Comparison of ENCODE assay signal across 8 mouse cellular contexts in genomic region chr4:129622120-129622802, GRCm38 (mm10). TPM values are rescaled to one million over a fixed set of nuclear protein-coding genes. Genes with fewer than 3 reads are reported as not detected.
DNase-seq lines count a peak whose midpoint lies in the region; ATAC-seq lines count a peak whose summit lies in the region.

No protein-coding gene starts in this region.

- H3K4me3 ChIP-seq in kidney, embryonic 16.5 days (ENCODE audit: low read length), result no peak overlapping the region
- H3K4me3 ChIP-seq in embryonic facial prominence, embryonic 10.5 days, result peak overlapping the region; percentile 72
- H3K4me3 ChIP-seq in hindbrain, embryonic 14.5 days (replicated peaks; ENCODE audit: low read length), result peak overlapping the region; percentile 49
- H3K4me3 ChIP-seq in midbrain, embryonic 15.5 days, result peak overlapping the region; percentile 54

- H3K9me3 ChIP-seq in kidney, embryonic 16.5 days (ENCODE audit: low read length), result no peaks in the 10 kb centered on the region
- H3K9me3 ChIP-seq in embryonic facial prominence, embryonic 10.5 days, result no peaks in the 10 kb centered on the region
- no peaks in the 10 kb centered on the region for H3K9me3 ChIP-seq in hindbrain, embryonic 14.5 days (ENCODE audit: control insufficient read depth, low read length)
- H3K9me3 ChIP-seq in midbrain, embryonic 15.5 days, result no peaks in the 10 kb centered on the region

- peak overlapping the region; percentile 81 for H3K4me2 ChIP-seq in kidney, embryonic 16.5 days (replicated peaks; ENCODE audit: low read depth, low read length)
- peak overlapping the region; percentile 82 for H3K4me2 ChIP-seq in hindbrain, embryonic 14.5 days (replicated peaks)
- H3K4me2 ChIP-seq in midbrain, embryonic 15.5 days, result peak overlapping the region; percentile 82

- H3K27me3 ChIP-seq in kidney, embryonic 16.5 days (ENCODE audit: insufficient read depth, low read length), result no peaks in the 10 kb centered on the region
- H3K27me3 ChIP-seq in embryonic facial prominence, embryonic 10.5 days (replicated peaks; ENCODE audit: low read depth, poor library complexity, severe bottlenecking), result no peaks in the 10 kb centered on the region
- no peaks in the 10 kb centered on the region for H3K27me3 ChIP-seq in hindbrain, embryonic 14.5 days (ENCODE audit: control insufficient read depth, insufficient read depth, low read length)
- no peaks in the 10 kb centered on the region for H3K27me3 ChIP-seq in midbrain, embryonic 15.5 days (replicated peaks)

- peaks cover 17% of the 10 kb centered on the region for H3K36me3 ChIP-seq in kidney, embryonic 16.5 days (ENCODE audit: insufficient read depth, low read length)
- peaks cover 31% of the 10 kb centered on the region for H3K36me3 ChIP-seq in embryonic facial prominence, embryonic 10.5 days (replicated peaks)
- peaks cover 17% of the 10 kb centered on the region for H3K36me3 ChIP-seq in hindbrain, embryonic 14.5 days (replicated peaks; ENCODE audit: control insufficient read depth, insufficient read depth)
- peaks cover 8% of the 10 kb centered on the region for H3K36me3 ChIP-seq in midbrain, embryonic 15.5 days (replicated peaks)

- ATAC-seq in kidney, embryonic 16.5 days (ENCODE audit: low FRiP score, low TSS enrichment), result no peak
- ATAC-seq in hindbrain, embryonic 14.5 days (ENCODE audit: low FRiP score), result no peak
- no peak for ATAC-seq in midbrain, embryonic 15.5 days (replicated peaks)
- ATAC-seq in inflammation-experienced regulatory T-cells, adult 6 months, result no peak

- H3K4me1 ChIP-seq in kidney, embryonic 16.5 days (ENCODE audit: insufficient read depth, low read length), result peaks cover 43% of the 10 kb centered on the region
- peaks cover 55% of the 10 kb centered on the region for H3K4me1 ChIP-seq in embryonic facial prominence, embryonic 10.5 days
- H3K4me1 ChIP-seq in hindbrain, embryonic 14.5 days (replicated peaks; ENCODE audit: control insufficient read depth, insufficient read depth, low read length), result peaks cover 41% of the 10 kb centered on the region
- peaks cover 62% of the 10 kb centered on the region for H3K4me1 ChIP-seq in midbrain, embryonic 15.5 days

- WGBS in kidney, embryonic 16.5 days, result 82% methylated on average over 11 of the region's 11 CpGs
- 79% methylated on average over 11 of the region's 11 CpGs for WGBS in embryonic facial prominence, embryonic 10.5 days
- WGBS in hindbrain, embryonic 14.5 days, result 80% methylated on average over 11 of the region's 11 CpGs
- WGBS in midbrain, embryonic 15.5 days, result 73% methylated on average over 11 of the region's 11 CpGs

- H3K9ac ChIP-seq in kidney, embryonic 16.5 days (replicated peaks; ENCODE audit: low read length), result 0 out of 2 replicates have a peak overlapping the region, but pooled peaks have one; percentile 90
- H3K9ac ChIP-seq in hindbrain, embryonic 14.5 days, result peak overlapping the region; percentile 66
- peak overlapping the region; percentile 70 for H3K9ac ChIP-seq in midbrain, embryonic 15.5 days

- no peak for DNase-seq in kidney, postnatal 4 days
- no peak for DNase-seq in embryonic facial prominence, embryonic 10.5 days (ENCODE audit: low spot score)
- no peak for DNase-seq in hindbrain, embryonic 14.5 days (ENCODE audit: low spot score)
- DNase-seq in thymus, postnatal 0 days (ENCODE audit: low spot score), result no peak
- DNase-seq in lung, postnatal 25 days (ENCODE audit: low spot score), result no peak

- peak overlapping the region; percentile 70; the same call in 1 of the 2 replicates for H3K27ac ChIP-seq in kidney, embryonic 16.5 days (ENCODE audit: low read length)
- peak overlapping the region; percentile 86; the same call in 1 of the 2 replicates for H3K27ac ChIP-seq in embryonic facial prominence, embryonic 10.5 days (replicated peaks)
- H3K27ac ChIP-seq in hindbrain, embryonic 14.5 days, result peak overlapping the region; percentile 94
- peak overlapping the region; percentile 91 for H3K27ac ChIP-seq in midbrain, embryonic 15.5 days

RNA-seq across cellular contexts. Expression of gene Ccdc28b, which starts 1.5 kb away (rescaled TPM):
- 64.1 and 71.7 TPM in 2 replicates for polyA plus RNA-seq in kidney, embryonic 16.5 days (2015; fragmentation: Nextera tagmentation; extraction: Ambion mirVana)
- polyA plus RNA-seq in embryonic facial prominence, embryonic 10.5 days (2016; fragmentation: Nextera tagmentation; extraction: Ambion mirVana), result 38.6 and 44.1 TPM in 2 replicates
- 127 and 128 TPM in 2 replicates for polyA plus RNA-seq in hindbrain, embryonic 14.5 days (2014; fragmentation: Nextera tagmentation; extraction: Ambion mirVana)
- polyA plus RNA-seq in midbrain, embryonic 15.5 days (2015; fragmentation: Nextera tagmentation; extraction: Ambion mirVana), result 166 and 173 TPM in 2 replicates
- polyA plus RNA-seq in inflammation-experienced regulatory T-cells, adult 6 months (2017; shearing (Covaris generic)), result 10 to 100 TPM; 30.5 to 54.0 (median 35.4) TPM
- polyA plus RNA-seq in thymus, postnatal 0 days (2015; fragmentation: Nextera tagmentation; extraction: Ambion mirVana), result 81.7 and 87.2 TPM in 2 replicates

RNA-seq across cellular contexts. Expression of gene Iqcc, which starts 3.4 kb away (rescaled TPM):
- 34.8 and 38.2 TPM in 2 replicates for polyA plus RNA-seq in kidney, embryonic 16.5 days (2015; fragmentation: Nextera tagmentation; extraction: Ambion mirVana)
- polyA plus RNA-seq in embryonic facial prominence, embryonic 10.5 days (2016; fragmentation: Nextera tagmentation; extraction: Ambion mirVana), result 27.7 and 28.5 TPM in 2 replicates
- polyA plus RNA-seq in hindbrain, embryonic 14.5 days (2014; fragmentation: Nextera tagmentation; extraction: Ambion mirVana), result 28.5 and 31.3 TPM in 2 replicates
- 27.0 and 33.0 TPM in 2 replicates for polyA plus RNA-seq in midbrain, embryonic 15.5 days (2015; fragmentation: Nextera tagmentation; extraction: Ambion mirVana)
- 10 to 100 TPM; 45.5 to 63.3 (median 53.1) TPM for polyA plus RNA-seq in inflammation-experienced regulatory T-cells, adult 6 months (2017; shearing (Covaris generic))
- 39.5 and 40.6 TPM in 2 replicates for polyA plus RNA-seq in thymus, postnatal 0 days (2015; fragmentation: Nextera tagmentation; extraction: Ambion mirVana)

RNA-seq across cellular contexts. Expression of gene Dcdc2b, which starts 8.2 kb away (rescaled TPM):
- 2.6 and 3.2 TPM in 2 replicates for polyA plus RNA-seq in kidney, embryonic 16.5 days (2015; fragmentation: Nextera tagmentation; extraction: Ambion mirVana)
- 1.0 and 1.4 TPM in 2 replicates for polyA plus RNA-seq in embryonic facial prominence, embryonic 10.5 days (2016; fragmentation: Nextera tagmentation; extraction: Ambion mirVana)
- 2.7 and 5.4 TPM in 2 replicates for polyA plus RNA-seq in hindbrain, embryonic 14.5 days (2014; fragmentation: Nextera tagmentation; extraction: Ambion mirVana)
- polyA plus RNA-seq in midbrain, embryonic 15.5 days (2015; fragmentation: Nextera tagmentation; extraction: Ambion mirVana), result 4.2 and 4.6 TPM in 2 replicates
- polyA plus RNA-seq in inflammation-experienced regulatory T-cells, adult 6 months (2017; shearing (Covaris generic)), result 1 to 10 TPM; 2.1 to 5.3 (median 4.3) TPM
- 3.0 and 3.3 TPM in 2 replicates for polyA plus RNA-seq in thymus, postnatal 0 days (2015; fragmentation: Nextera tagmentation; extraction: Ambion mirVana)

RNA-seq across cellular contexts. Expression of gene Txlna, which starts 18.6 kb away (rescaled TPM):
- polyA plus RNA-seq in kidney, embryonic 16.5 days (2015; fragmentation: Nextera tagmentation; extraction: Ambion mirVana), result 89.5 and 94.4 TPM in 2 replicates
- 115 and 117 TPM in 2 replicates for polyA plus RNA-seq in embryonic facial prominence, embryonic 10.5 days (2016; fragmentation: Nextera tagmentation; extraction: Ambion mirVana)
- polyA plus RNA-seq in hindbrain, embryonic 14.5 days (2014; fragmentation: Nextera tagmentation; extraction: Ambion mirVana), result 48.5 and 52.9 TPM in 2 replicates
- polyA plus RNA-seq in midbrain, embryonic 15.5 days (2015; fragmentation: Nextera tagmentation; extraction: Ambion mirVana), result 52.7 and 59.2 TPM in 2 replicates
- polyA plus RNA-seq in inflammation-experienced regulatory T-cells, adult 6 months (2017; shearing (Covaris generic)), result 10 to 100 TPM; 17.1 to 26.8 (median 21.4) TPM
- 57.4 and 64.5 TPM in 2 replicates for polyA plus RNA-seq in thymus, postnatal 0 days (2015; fragmentation: Nextera tagmentation; extraction: Ambion mirVana)

RNA-seq across cellular contexts. Expression of gene Tmem234, which starts 21.8 kb away (rescaled TPM):
- polyA plus RNA-seq in kidney, embryonic 16.5 days (2015; fragmentation: Nextera tagmentation; extraction: Ambion mirVana), result 216 and 221 TPM in 2 replicates
- 222 and 226 TPM in 2 replicates for polyA plus RNA-seq in embryonic facial prominence, embryonic 10.5 days (2016; fragmentation: Nextera tagmentation; extraction: Ambion mirVana)
- polyA plus RNA-seq in hindbrain, embryonic 14.5 days (2014; fragmentation: Nextera tagmentation; extraction: Ambion mirVana), result 166 and 188 TPM in 2 replicates
- polyA plus RNA-seq in midbrain, embryonic 15.5 days (2015; fragmentation: Nextera tagmentation; extraction: Ambion mirVana), result 198 and 199 TPM in 2 replicates
- 100 to 1,000 TPM; 283 to 327 (median 313) TPM for polyA plus RNA-seq in inflammation-experienced regulatory T-cells, adult 6 months (2017; shearing (Covaris generic))
- 190 and 230 TPM in 2 replicates for polyA plus RNA-seq in thymus, postnatal 0 days (2015; fragmentation: Nextera tagmentation; extraction: Ambion mirVana)
